Mouse (Mus musculus) hindbrain, embryonic 16.5 days (tissue): Measurements from ENCODE around the gene Pcdh15. TPM values are rescaled to one million over a fixed set of nuclear protein-coding genes. Genes with fewer than 3 reads are reported as not detected.

Experiments
- ATAC-seq: fragments of 200-750 bp; cut with Nextera tagmentation; 2 replicates; pipeline ENCODE4 v1.8.0; 2017; ENCODE audit warnings: moderate TSS enrichment, moderate library complexity
- H3K27ac ChIP-seq: fragments of 300-500 bp; sonication (generic); 2 replicates; pipeline ENCODE4 v1.5.1; 2014; ENCODE audit warnings: low read depth, mild to moderate bottlenecking, control low read depth, low read length, moderate library complexity
- H3K27me3 ChIP-seq: fragments of 300-500 bp; sonication (generic); replicated peaks from 2 replicates; pipeline ENCODE4 v1.6.1; 2014; ENCODE audit warnings: low read length; ENCODE audit not compliant: control insufficient read depth, insufficient read depth
- H3K36me3 ChIP-seq: fragments of 300-500 bp; sonication (generic); 2 replicates; pipeline ENCODE4 v1.6.1; 2014; ENCODE audit warnings: mild to moderate bottlenecking, low read length, moderate library complexity, mixed read lengths; ENCODE audit not compliant: control insufficient read depth, insufficient read depth
- H3K4me1 ChIP-seq: fragments of 300-500 bp; sonication (generic); 2 replicates; pipeline ENCODE4 v1.6.1; 2014; ENCODE audit warnings: low read depth, low read length; ENCODE audit not compliant: control insufficient read depth, insufficient read depth
- H3K4me2 ChIP-seq: fragments of 300-500 bp; sonication (generic); 2 replicates; pipeline ENCODE4 v1.6.1; 2014; ENCODE audit warnings: mild to moderate bottlenecking, low read length, control low read depth, moderate library complexity
- H3K4me3 ChIP-seq: fragments of 300-500 bp; sonication (generic); 2 replicates; pipeline ENCODE4 v1.5.1; 2014; ENCODE audit warnings: mild to moderate bottlenecking, low read length, control low read depth, moderate library complexity
- H3K9ac ChIP-seq: fragments of 300-500 bp; sonication (generic); 2 replicates; pipeline ENCODE4 v1.6.1; 2014; ENCODE audit warnings: low read depth, mild to moderate bottlenecking, control low read depth, low read length, moderate library complexity
- H3K9me3 ChIP-seq: fragments of 300-500 bp; sonication (generic); 2 replicates; pipeline ENCODE4 v1.6.1; 2014; ENCODE audit warnings: mild to moderate bottlenecking, low read length, moderate library complexity; ENCODE audit not compliant: control insufficient read depth
- WGBS: fragments of 180-500 bp; shearing (Covaris S2); extraction: QIAGEN DNeasy Blood & Tissue Kit; methylation state at CpG from one replicate; pipeline ENCODE4 v1.1.7; 2014; 5-methylcytosine and 5-hydroxymethylcytosine counted together
- polyA plus RNA-seq: library from polyadenylated mRNA; unstranded; fragments of >200 nt; fragmentation: Nextera tagmentation; extraction: Ambion mirVana; gene quantifications from 2 replicates; pipeline ENCODE4 v1.2.1, GENCODE M21; 2015

Gene Pcdh15
- polyA plus RNA-seq, 1 experiment from 2014 or later: 14.3 TPM

- Histone ChIP-seq H3K4me3 (no peak overlapping the region), H3K4me1 (no peaks in the 10 kb centered on the region), H3K27ac (no peak overlapping the region), H3K9ac (no peak overlapping the region), H3K36me3 (no peaks in the 10 kb centered on the region), H3K27me3 (no peaks in the 10 kb centered on the region), H3K4me2 (no peak overlapping the region), H3K9me3 (no peaks in the 10 kb centered on the region)
- no peak for ATAC-seq
Measured at GRCm38 (mm10) chr10:74203650-74204049, 1104.5 kb downstream of the Pcdh15 start.

- no peak overlapping the region for H3K4me3 ChIP-seq
- no peaks in the 10 kb centered on the region for H3K9me3 ChIP-seq
- no peak overlapping the region for H3K27ac ChIP-seq
- H3K9ac ChIP-seq: no peak overlapping the region
- ATAC-seq: no peak
- no peaks in the 10 kb centered on the region for H3K4me1 ChIP-seq
- no peaks in the 10 kb centered on the region for H3K36me3 ChIP-seq
- no peak overlapping the region for H3K4me2 ChIP-seq
- H3K27me3 ChIP-seq: no peaks in the 10 kb centered on the region
- WGBS: 54% methylated on average over 1 of the region's 1 CpGs
Measured at GRCm38 (mm10) chr10:74217268-74217667, 1118.1 kb downstream of the Pcdh15 start.

GRCm38 (mm10) chr10:74220439-74220838, 1121.3 kb downstream of the Pcdh15 start:
- no peaks in the 10 kb centered on the region for H3K36me3 ChIP-seq
- H3K9me3 ChIP-seq: no peaks in the 10 kb centered on the region
- no peak overlapping the region for H3K4me2 ChIP-seq
- no peak for ATAC-seq
- no peak overlapping the region for H3K9ac ChIP-seq
- no peaks in the 10 kb centered on the region for H3K27me3 ChIP-seq
- H3K27ac ChIP-seq: no peak overlapping the region
- H3K4me3 ChIP-seq: no peak overlapping the region
- no peaks in the 10 kb centered on the region for H3K4me1 ChIP-seq
- 83% methylated on average over 2 of the region's 2 CpGs for WGBS

GRCm38 (mm10) chr10:74257716-74258446, 1158.7 kb downstream of the Pcdh15 start:
- H3K27ac ChIP-seq: no peak overlapping the region
- H3K9me3 ChIP-seq: no peaks in the 10 kb centered on the region
- no peak overlapping the region for H3K4me3 ChIP-seq
- H3K4me1 ChIP-seq: no peaks in the 10 kb centered on the region
- 61% methylated on average over 15 of the region's 15 CpGs for WGBS
- ATAC-seq: peak; percentile 64; the same call in 1 of the 2 replicates
- H3K4me2 ChIP-seq: peak overlapping the region; percentile 18; the same call in 1 of the 2 replicates
- no peaks in the 10 kb centered on the region for H3K27me3 ChIP-seq
- no peak overlapping the region for H3K9ac ChIP-seq
- no peaks in the 10 kb centered on the region for H3K36me3 ChIP-seq

- Histone ChIP-seq H3K4me2 (no peak overlapping the region), H3K27me3 (no peaks in the 10 kb centered on the region), H3K9ac (no peak overlapping the region), H3K9me3 (no peaks in the 10 kb centered on the region), H3K36me3 (no peaks in the 10 kb centered on the region), H3K4me3 (no peak overlapping the region), H3K27ac (no peak overlapping the region), H3K4me1 (no peaks in the 10 kb centered on the region)
- no peak for ATAC-seq
Measured at GRCm38 (mm10) chr10:74258639-74259038, 1159.5 kb downstream of the Pcdh15 start.

GRCm38 (mm10) chr10:74269637-74270269, 1170.6 kb downstream of the Pcdh15 start:
- WGBS: 48% methylated on average over 6 of the region's 6 CpGs
- H3K27ac ChIP-seq: no peak overlapping the region

GRCm38 (mm10) chr10:74270894-74271293, 1171.8 kb downstream of the Pcdh15 start:
- Histone ChIP-seq H3K9ac (no peak overlapping the region), H3K4me3 (no peak overlapping the region), H3K4me2 (no peak overlapping the region), H3K27ac (no peak overlapping the region), H3K9me3 (no peaks in the 10 kb centered on the region), H3K4me1 (0 out of 2 replicates have a peak, but pooled peaks cover 2% of the 10 kb centered on the region), H3K36me3 (no peaks in the 10 kb centered on the region), H3K27me3 (no peaks in the 10 kb centered on the region)
- ATAC-seq: no peak
- WGBS: 82% methylated on average over 5 of the region's 5 CpGs

More at GRCm38 (mm10) chr10:74269637-74270269, 1170.6 kb downstream of the Pcdh15 start:
- 0 out of 2 replicates have a peak, but pooled peaks cover 2% of the 10 kb centered on the region for H3K4me1 ChIP-seq
- H3K4me2 ChIP-seq: no peak overlapping the region
- no peaks in the 10 kb centered on the region for H3K9me3 ChIP-seq
- H3K27me3 ChIP-seq: no peaks in the 10 kb centered on the region
- H3K9ac ChIP-seq: no peak overlapping the region
- peak; percentile 65; the same call in 1 of the 2 replicates for ATAC-seq
- no peaks in the 10 kb centered on the region for H3K36me3 ChIP-seq
- no peak overlapping the region for H3K4me3 ChIP-seq

- Histone ChIP-seq H3K4me1 (no peaks in the 10 kb centered on the region), H3K27me3 (no peaks in the 10 kb centered on the region), H3K4me3 (no peak overlapping the region), H3K27ac (no peak overlapping the region), H3K9me3 (no peaks in the 10 kb centered on the region), H3K36me3 (no peaks in the 10 kb centered on the region), H3K4me2 (no peak overlapping the region), H3K9ac (no peak overlapping the region)
- ATAC-seq: no peak; the same call in 1 of the 2 replicates
- WGBS: 74% methylated on average over 2 of the region's 2 CpGs
Measured at GRCm38 (mm10) chr10:74304120-74304519, 1205.0 kb downstream of the Pcdh15 start.

GRCm38 (mm10) chr10:74305439-74306158, 1206.5 kb downstream of the Pcdh15 start:
- WGBS: 64% methylated on average over 5 of the region's 5 CpGs
- Histone ChIP-seq H3K27ac (no peak overlapping the region), H3K36me3 (no peaks in the 10 kb centered on the region)

More at GRCm38 (mm10) chr10:74305439-74306158, 1206.5 kb downstream of the Pcdh15 start:
- no peak for ATAC-seq
- Histone ChIP-seq H3K9ac (no peak overlapping the region), H3K27me3 (no peaks in the 10 kb centered on the region), H3K4me2 (no peak overlapping the region), H3K4me3 (no peak overlapping the region), H3K4me1 (no peaks in the 10 kb centered on the region), H3K9me3 (no peaks in the 10 kb centered on the region)
